In genomic region chr14:25207422-25207821, GRCm38 (mm10) we compare ENCODE assay signal across 14 mouse cellular contexts.
DNase-seq lines count a peak whose midpoint lies in the region; ATAC-seq and TF ChIP-seq lines count a peak whose summit lies in the region.
"Had no signal": no experiment of that assay in that cellular context is flagged by ENCODE, and none has a peak within 500 bp of the region (broad histone marks: within the 10 kb centered on the region; RNA-seq: fewer than 3 reads in every experiment).

No protein-coding gene starts in this region.

- no peak overlapping the region for H3K4me2 ChIP-seq in hindbrain, embryonic 16.5 days (ENCODE audit: low read length)
- H3K4me2 ChIP-seq in hindbrain, postnatal 0 days (ENCODE audit: low read depth, low read length) = no peak overlapping the region
- no peak overlapping the region for H3K4me2 ChIP-seq in intestine, postnatal 0 days (replicated peaks; ENCODE audit: low read depth)
- no peak overlapping the region for H3K4me2 ChIP-seq in liver, postnatal 0 days (ENCODE audit: low read depth, low read length)

- H3K36me3 ChIP-seq in hindbrain, embryonic 16.5 days (ENCODE audit: control insufficient read depth, insufficient read depth, low read length) = no peaks in the 10 kb centered on the region
- no peaks in the 10 kb centered on the region for H3K36me3 ChIP-seq in hindbrain, postnatal 0 days (ENCODE audit: insufficient read depth, low read length)
- H3K36me3 ChIP-seq in intestine, postnatal 0 days (ENCODE audit: control insufficient read depth, insufficient read depth) = no peaks in the 10 kb centered on the region
- H3K36me3 ChIP-seq in liver, postnatal 0 days (replicated peaks; ENCODE audit: insufficient read depth, low read length) = no peaks in the 10 kb centered on the region

- TF ChIP-seq EP300 in liver, postnatal 0 days (IDR thresholded peaks at IDR 0.05; ENCODE audit: low read depth) = no peak

- no peak overlapping the region for H3K4me3 ChIP-seq in hindbrain, embryonic 16.5 days (ENCODE audit: low read length)
- H3K4me3 ChIP-seq in hindbrain, postnatal 0 days (ENCODE audit: low read length) = no peak overlapping the region
- H3K4me3 ChIP-seq in intestine, postnatal 0 days (ENCODE audit: low read depth, low read length) = no peak overlapping the region
- H3K4me3 ChIP-seq in liver, postnatal 0 days (ENCODE audit: low read depth, low read length) = no peak overlapping the region
- H3K4me3 ChIP-seq: erythroblast, embryonic 14.5 days; myocyte had no signal

- H3K27ac ChIP-seq in hindbrain, embryonic 16.5 days (ENCODE audit: low read depth, low read length) = no peak overlapping the region
- H3K27ac ChIP-seq in hindbrain, postnatal 0 days = no peak overlapping the region
- H3K27ac ChIP-seq in intestine, postnatal 0 days (ENCODE audit: low read depth, low read length) = peak overlapping the region; percentile 74
- H3K27ac ChIP-seq in liver, postnatal 0 days (ENCODE audit: low read depth) = peak overlapping the region; percentile 82

- no peaks in the 10 kb centered on the region for H3K27me3 ChIP-seq in hindbrain, embryonic 16.5 days (replicated peaks; ENCODE audit: control insufficient read depth, insufficient read depth, low read length)
- H3K27me3 ChIP-seq in hindbrain, postnatal 0 days (ENCODE audit: insufficient read depth, low read length) = no peaks in the 10 kb centered on the region
- no peaks in the 10 kb centered on the region for H3K27me3 ChIP-seq in intestine, postnatal 0 days (replicated peaks; ENCODE audit: control insufficient read depth, insufficient read depth, low read length)
- no peaks in the 10 kb centered on the region for H3K27me3 ChIP-seq in liver, postnatal 0 days (ENCODE audit: insufficient read depth, low read length)

- TF ChIP-seq CTCF in hindbrain, postnatal 0 days (IDR thresholded peaks at IDR 0.05; ENCODE audit: low read depth) = no peak
- TF ChIP-seq CTCF in intestine, postnatal 0 days (IDR thresholded peaks at IDR 0.05; ENCODE audit: low read depth) = no peak
- no peak for TF ChIP-seq CTCF in liver, postnatal 0 days (IDR thresholded peaks at IDR 0.05; ENCODE audit: low read depth)

- no peaks in the 10 kb centered on the region for H3K4me1 ChIP-seq in hindbrain, embryonic 16.5 days (ENCODE audit: control insufficient read depth, insufficient read depth, low read depth, low read length)
- no peaks in the 10 kb centered on the region for H3K4me1 ChIP-seq in hindbrain, postnatal 0 days (ENCODE audit: insufficient read depth, low read length)
- H3K4me1 ChIP-seq in intestine, postnatal 0 days (replicated peaks; ENCODE audit: control insufficient read depth, insufficient read depth, low read length) = peaks cover 30% of the 10 kb centered on the region
- H3K4me1 ChIP-seq in liver, postnatal 0 days (ENCODE audit: insufficient read depth) = peaks cover 19% of the 10 kb centered on the region

- no peaks in the 10 kb centered on the region for H3K9me3 ChIP-seq in hindbrain, embryonic 16.5 days (ENCODE audit: control insufficient read depth, low read length)
- no peaks in the 10 kb centered on the region for H3K9me3 ChIP-seq in hindbrain, postnatal 0 days (ENCODE audit: low read length)
- no peaks in the 10 kb centered on the region for H3K9me3 ChIP-seq in intestine, postnatal 0 days (ENCODE audit: control insufficient read depth)
- no peaks in the 10 kb centered on the region for H3K9me3 ChIP-seq in liver, postnatal 0 days (ENCODE audit: low read length)

- WGBS in hindbrain, embryonic 16.5 days = 79% methylated on average over 5 of the region's 5 CpGs
- WGBS in hindbrain, postnatal 0 days = 83% methylated on average over 5 of the region's 5 CpGs
- WGBS in intestine, postnatal 0 days = 32% methylated on average over 5 of the region's 5 CpGs
- WGBS in liver, postnatal 0 days (ENCODE audit: insufficient replicate concordance) = 71% methylated on average over 5 of the region's 5 CpGs

- 0 out of 2 replicates have a peak overlapping the region, but pooled peaks have one; percentile 6 for H3K9ac ChIP-seq in hindbrain, embryonic 16.5 days (ENCODE audit: low read depth, low read length)
- no peak overlapping the region for H3K9ac ChIP-seq in hindbrain, postnatal 0 days (replicated peaks; ENCODE audit: low read length)
- no peak overlapping the region for H3K9ac ChIP-seq in intestine, postnatal 0 days (ENCODE audit: low read depth, low read length)
- H3K9ac ChIP-seq in liver, postnatal 0 days (replicated peaks) = 0 out of 2 replicates have a peak overlapping the region, but pooled peaks have one; percentile 9

- no peak for ATAC-seq in hindbrain, embryonic 16.5 days
- ATAC-seq in hindbrain, postnatal 0 days = no peak
- ATAC-seq in intestine, postnatal 0 days = no peak
- no peak for ATAC-seq in liver, postnatal 0 days

- no peak for DNase-seq in hindbrain, postnatal 0 days (ENCODE audit: low spot score)
- DNase-seq in kidney, postnatal 36 days = peak; percentile 29 to 43
- no peak for DNase-seq in liver, postnatal 0 days
- no peak for DNase-seq in testis, postnatal 10 days (ENCODE audit: low spot score)
- DNase-seq in cerebellum, postnatal 36 days = no peak
- DNase-seq: adrenal gland, postnatal 36 days; gastrocnemius, postnatal 36 days; heart, postnatal 14 days; left cerebral cortex, postnatal 4 days; lung, postnatal 14 days had no signal

Comparison
In these comparisons a context has a peak if more than half of its experiments do, and no peak if none do; other contexts are left out.
1. H3K9ac ChIP-seq: peak in hindbrain, embryonic 16.5 days (single experiment) and liver, postnatal 0 days (single experiment); none in hindbrain, postnatal 0 days (single experiment) and intestine, postnatal 0 days (single experiment).
2. H3K27ac ChIP-seq: peak in intestine, postnatal 0 days (single experiment) and liver, postnatal 0 days (single experiment); none in hindbrain, embryonic 16.5 days (single experiment) and hindbrain, postnatal 0 days (single experiment).
3. DNase-seq: peak in kidney, postnatal 36 days (2 of 2); none in hindbrain, postnatal 0 days (single experiment), liver, postnatal 0 days (single experiment), testis, postnatal 10 days (single experiment) and cerebellum, postnatal 36 days (0 of 2).